Mouse (Mus musculus): Measurements from ENCODE around the gene Btn1a1.

- TF ChIP-seq CTCF (IDR thresholded peaks at IDR 0.05; ENCODE audit: extremely low read depth, insufficient read depth, insufficient read length, insufficient replicate concordance) (no peak), POLR2A (IDR thresholded peaks at IDR 0.05; ENCODE audit: low read depth, low read length) (no peak)
These were observed 55.1 kb downstream of the Btn1a1 start for GRCm38 (mm10) chr13:23410632-23411031.
